In genomic region chr12:16580306-16580705, GRCm38 (mm10) we compare ENCODE assay signal across 23 mouse cellular contexts. TPM values are rescaled to one million over a fixed set of nuclear protein-coding genes. Genes with fewer than 3 reads are reported as not detected.
DNase-seq lines count a peak whose midpoint lies in the region; ATAC-seq and TF ChIP-seq lines count a peak whose summit lies in the region.
"Had no signal": no experiment of that assay in that cellular context is flagged by ENCODE, and none has a peak within 500 bp of the region (broad histone marks: within the 10 kb centered on the region; RNA-seq: fewer than 3 reads in every experiment).

No protein-coding gene starts in this region.

- H3K4me1 ChIP-seq in midbrain, embryonic 10.5 days = peaks cover 30% of the 10 kb centered on the region
- no peaks in the 10 kb centered on the region; the same call in 1 of the 2 replicates for H3K4me1 ChIP-seq in midbrain, postnatal 0 days (ENCODE audit: insufficient read depth, low read length)
- peaks cover 21% of the 10 kb centered on the region for H3K4me1 ChIP-seq in intestine, embryonic 15.5 days (replicated peaks)
- H3K4me1 ChIP-seq in liver, embryonic 13.5 days (replicated peaks) = peaks cover 84% of the 10 kb centered on the region

- H3K4me3 ChIP-seq in midbrain, embryonic 10.5 days = no peak overlapping the region
- H3K4me3 ChIP-seq in midbrain, postnatal 0 days (ENCODE audit: low read depth, low read length) = no peak overlapping the region
- H3K4me3 ChIP-seq in intestine, embryonic 15.5 days (replicated peaks) = no peak overlapping the region
- H3K4me3 ChIP-seq in liver, embryonic 13.5 days (replicated peaks) = no peak overlapping the region; the same call in 1 of the 2 replicates
- H3K4me3 ChIP-seq: embryonic facial prominence, embryonic 15.5 days; forebrain, embryonic 12.5 days had no signal

- no peak overlapping the region for H3K4me2 ChIP-seq in midbrain, postnatal 0 days (ENCODE audit: low read depth, low read length, poor library complexity, severe bottlenecking)
- no peak overlapping the region for H3K4me2 ChIP-seq in intestine, embryonic 15.5 days (replicated peaks)
- H3K4me2 ChIP-seq in liver, embryonic 13.5 days = peak overlapping the region; percentile 58
- H3K4me2 ChIP-seq: embryonic facial prominence, embryonic 15.5 days; forebrain, embryonic 12.5 days; heart, embryonic 11.5 days had no signal

- WGBS in midbrain, embryonic 10.5 days = 70% methylated on average over 9 of the region's 9 CpGs
- 69% methylated on average over 9 of the region's 9 CpGs for WGBS in midbrain, postnatal 0 days
- 69% methylated on average over 9 of the region's 9 CpGs for WGBS in intestine, embryonic 15.5 days
- 28% methylated on average over 9 of the region's 9 CpGs for WGBS in liver, embryonic 13.5 days (ENCODE audit: insufficient replicate concordance)

- 0 out of 2 replicates have a peak, but pooled peaks cover 2% of the 10 kb centered on the region for H3K27me3 ChIP-seq in midbrain, embryonic 10.5 days (ENCODE audit: low read depth, poor library complexity, severe bottlenecking)
- H3K27me3 ChIP-seq in midbrain, postnatal 0 days (ENCODE audit: insufficient read depth, low read length) = no peaks in the 10 kb centered on the region
- H3K27me3 ChIP-seq in intestine, embryonic 15.5 days (replicated peaks) = no peaks in the 10 kb centered on the region
- H3K27me3 ChIP-seq in liver, embryonic 13.5 days = no peaks in the 10 kb centered on the region
- H3K27me3 ChIP-seq: embryonic facial prominence, embryonic 15.5 days; forebrain, embryonic 12.5 days had no signal

- H3K36me3 ChIP-seq in midbrain, embryonic 10.5 days = peaks cover 46% of the 10 kb centered on the region
- H3K36me3 ChIP-seq in midbrain, postnatal 0 days (ENCODE audit: insufficient read depth, low read length) = peaks cover 28% of the 10 kb centered on the region
- H3K36me3 ChIP-seq in intestine, embryonic 15.5 days = peaks cover 8% of the 10 kb centered on the region; the same call in 1 of the 2 replicates
- H3K36me3 ChIP-seq in liver, embryonic 13.5 days = peaks cover 39% of the 10 kb centered on the region

- no peaks in the 10 kb centered on the region for H3K9me3 ChIP-seq in midbrain, embryonic 10.5 days (replicated peaks)
- no peaks in the 10 kb centered on the region for H3K9me3 ChIP-seq in midbrain, postnatal 0 days (ENCODE audit: low read length)
- H3K9me3 ChIP-seq in intestine, embryonic 15.5 days = no peaks in the 10 kb centered on the region
- H3K9me3 ChIP-seq in liver, embryonic 13.5 days (replicated peaks) = no peaks in the 10 kb centered on the region
- H3K9me3 ChIP-seq: embryonic facial prominence, embryonic 15.5 days; forebrain, embryonic 12.5 days had no signal

- no peak for DNase-seq in midbrain, embryonic 10.5 days (ENCODE audit: low spot score)
- no peak for DNase-seq in midbrain, postnatal 0 days (ENCODE audit: low spot score)
- DNase-seq in liver, embryonic 13.5 days = no peak
- DNase-seq in lung, postnatal 10 days = no peak
- DNase-seq: adrenal gland, postnatal 25 days; cerebellum, postnatal 10 days; embryo, embryonic 11 days; gastrocnemius, postnatal 25 days; heart, postnatal 14 days; kidney, postnatal 10 days; layer of hippocampus, adult 9-11 months; lung, adult 18-20 months; lung, postnatal 4 days; midbrain, embryonic 14.5 days; right cerebral cortex, adult 18-20 months; spleen, adult 18-20 months; thymus, postnatal 14 days had no signal

- ATAC-seq in midbrain, postnatal 0 days (ENCODE audit: low FRiP score) = no peak
- ATAC-seq in intestine, embryonic 15.5 days = peak; percentile 62
- peak; percentile 96 for ATAC-seq in liver, embryonic 13.5 days (ENCODE audit: low read depth)
- peak; percentile 23; the same call in 1 of the 2 replicates for ATAC-seq in monocyte, adult 5-6 weeks (replicated peaks; ENCODE audit: insufficient number of reproducible peaks, low FRiP score, low TSS enrichment, poor library complexity, severe bottlenecking)
- no peak for ATAC-seq in inflammation-experienced regulatory T-cells, adult 6 months

- 0 out of 2 replicates have a peak overlapping the region, but pooled peaks have one; percentile 52 for H3K27ac ChIP-seq in midbrain, embryonic 10.5 days (replicated peaks)
- H3K27ac ChIP-seq in midbrain, postnatal 0 days (ENCODE audit: low read depth, low read length) = no peak overlapping the region
- no peak overlapping the region for H3K27ac ChIP-seq in intestine, embryonic 15.5 days
- H3K27ac ChIP-seq in liver, embryonic 13.5 days = peak overlapping the region; percentile 83
- H3K27ac ChIP-seq: embryonic facial prominence, embryonic 15.5 days; forebrain, embryonic 12.5 days had no signal

- TF ChIP-seq CTCF in midbrain, postnatal 0 days (IDR thresholded peaks at IDR 0.05) = no peak

- no peak overlapping the region for H3K9ac ChIP-seq in midbrain, postnatal 0 days (replicated peaks; ENCODE audit: low read length, poor library complexity, severe bottlenecking)
- no peak overlapping the region for H3K9ac ChIP-seq in intestine, embryonic 15.5 days
- peak overlapping the region; percentile 49 for H3K9ac ChIP-seq in liver, embryonic 13.5 days
- H3K9ac ChIP-seq: embryonic facial prominence, embryonic 15.5 days; forebrain, embryonic 12.5 days had no signal

RNA-seq across cellular contexts. Expression of gene Lpin1, which starts 30.5 kb away (rescaled TPM):
- 5.5 and 9.0 TPM in 2 replicates for polyA plus RNA-seq in midbrain, embryonic 10.5 days (2016; fragmentation: Nextera tagmentation; extraction: Ambion mirVana)
- 20.5 and 21.6 TPM in 2 replicates for total RNA-seq in midbrain, postnatal 0 days (2014; rRNA removed)
- polyA plus RNA-seq in midbrain, postnatal 0 days (2015; fragmentation: Nextera tagmentation; extraction: Ambion mirVana) = 11.6 and 12.1 TPM in 2 replicates
- polyA plus RNA-seq in intestine, embryonic 15.5 days (2015; fragmentation: Nextera tagmentation; extraction: Ambion mirVana) = 7.2 and 8.6 TPM in 2 replicates
- polyA plus RNA-seq in liver, embryonic 13.5 days (2015; fragmentation: Nextera tagmentation; extraction: Ambion mirVana) = 5.3 and 6.8 TPM in 2 replicates
- total RNA-seq in monocyte, adult 5-6 weeks (2017) = 32.5 to 104 TPM (median 38.1 TPM) in 3 replicates
- polyA plus RNA-seq in inflammation-experienced regulatory T-cells, adult 6 months (2017; shearing (Covaris generic)) = 10 to 100 TPM in 2 of 3 experiments, 1 to 10 TPM in 1; 9.4 to 29.1 (median 16.7) TPM

Comparison
In these comparisons a context has a peak if more than half of its experiments do, and no peak if none do; other contexts are left out.
1. H3K27ac ChIP-seq: peak in midbrain, embryonic 10.5 days (single experiment) and liver, embryonic 13.5 days (single experiment); none in midbrain, postnatal 0 days (single experiment) and intestine, embryonic 15.5 days (single experiment).
2. ATAC-seq: peak in intestine, embryonic 15.5 days (single experiment), liver, embryonic 13.5 days (single experiment) and monocyte, adult 5-6 weeks (single experiment); none in midbrain, postnatal 0 days (single experiment) and inflammation-experienced regulatory T-cells, adult 6 months (single experiment).